Mouse (Mus musculus) stomach, postnatal 0 days (tissue): ENCODE data around the gene Fam168b. TPM values are rescaled to one million over a fixed set of nuclear protein-coding genes. Genes with fewer than 3 reads are reported as not detected.

Experiments used
- ATAC-seq: fragments of 200-750 bp; cut with Nextera tagmentation; 2 replicates; pipeline ENCODE4 v1.8.0; 2017; ENCODE audit not compliant: low FRiP score, low TSS enrichment
- DNase-seq: peaks from one replicate; pipeline ENCODE4 v3.0.0-alpha.2; 2016; ENCODE audit warnings: low spot score
- H3K27ac ChIP-seq: fragments of 300-500 bp; sonication (generic); replicated peaks from 2 replicates; pipeline ENCODE4 v1.5.1; 2014; ENCODE audit warnings: mild to moderate bottlenecking, control low read depth
- H3K27me3 ChIP-seq: fragments of 300-500 bp; sonication (generic); 2 replicates; pipeline ENCODE4 v1.6.1; 2014; ENCODE audit warnings: low read length; ENCODE audit not compliant: control insufficient read depth, insufficient read depth
- H3K36me3 ChIP-seq: fragments of 300-500 bp; sonication (generic); 2 replicates; pipeline ENCODE4 v1.6.1; 2014; ENCODE audit warnings: low read length, mixed read lengths; ENCODE audit not compliant: control insufficient read depth, insufficient read depth
- H3K4me1 ChIP-seq: fragments of 300-500 bp; sonication (generic); replicated peaks from 2 replicates; pipeline ENCODE4 v1.6.1; 2014; ENCODE audit warnings: antibody characterized with exemption; ENCODE audit not compliant: control insufficient read depth, insufficient read depth
- H3K4me2 ChIP-seq: fragments of 300-500 bp; sonication (generic); replicated peaks from 2 replicates; pipeline ENCODE4 v1.6.1; 2014; ENCODE audit warnings: low read depth, mild to moderate bottlenecking, control low read depth, moderate library complexity
- H3K4me3 ChIP-seq: fragments of 300-500 bp; sonication (generic); 2 replicates; pipeline ENCODE4 v1.5.1; 2014; ENCODE audit warnings: low read depth, low read length, control low read depth
- H3K9ac ChIP-seq: fragments of 300-500 bp; sonication (generic); 2 replicates; pipeline ENCODE4 v1.6.1; 2014; ENCODE audit warnings: mild to moderate bottlenecking, low read length, control low read depth, mixed read lengths
- H3K9me3 ChIP-seq: fragments of 300-500 bp; sonication (generic); 2 replicates; pipeline ENCODE4 v1.6.1; 2016; ENCODE audit warnings: low read length; ENCODE audit not compliant: control insufficient read depth
- CTCF ChIP-seq: IDR thresholded peaks from 2 replicates; pipeline ENCODE4 v1.5.1; 2016; ENCODE audit warnings: antibody characterized with exemption, low read depth, mild to moderate bottlenecking, moderate library complexity
- EP300 ChIP-seq: optimal IDR thresholded peaks from 2 replicates; pipeline ENCODE3; 2016; ENCODE audit warnings: antibody characterized with exemption
- WGBS: fragments of 180-500 bp; shearing (Covaris S2); extraction: QIAGEN DNeasy Blood & Tissue Kit; methylation state at CpG from one replicate; pipeline ENCODE4 v1.1.7; 2014; 5-methylcytosine and 5-hydroxymethylcytosine counted together
- polyA plus RNA-seq: library from polyadenylated mRNA; unstranded; fragments of >200 nt; fragmentation: Nextera tagmentation; extraction: Ambion mirVana; gene quantifications from 2 replicates; pipeline ENCODE4 v1.2.1, GENCODE M21; 2015

The Fam168b gene
- polyA plus RNA-seq, 1 experiment from 2014 or later: 21.4 TPM

- H3K9ac ChIP-seq: peak within 1 kb of the TSS; percentile 92
- peak within 1 kb of the TSS; percentile 93 for H3K27ac ChIP-seq
- H3K27me3 ChIP-seq: no peaks in the 10 kb centered on the region
- ATAC-seq (peak; percentile 88), DNase-seq (peak; percentile 92)
- H3K4me3 ChIP-seq: peak within 1 kb of the TSS; percentile 73
- no peaks in the 10 kb centered on the region for H3K9me3 ChIP-seq
- no peaks in the 10 kb centered on the region for H3K36me3 ChIP-seq
- TF ChIP-seq CTCF: no peak
- no peak for TF ChIP-seq EP300
- no peaks in the 10 kb centered on the region for H3K4me1 ChIP-seq
- peak within 1 kb of the TSS; percentile 93 for H3K4me2 ChIP-seq
- under 1% methylated on average over 38 of the region's 40 CpGs for WGBS
These were observed 7.0 kb upstream of the Fam168b start, which contains the start of gene Plekhb2 for GRCm38 (mm10) chr1:34849745-34850342. TSS of gene Plekhb2 (plus strand) at chr1:34849976.

- ATAC-seq (no peak), DNase-seq (no peak)
- Histone ChIP-seq H3K9me3 (no peaks in the 10 kb centered on the region), H3K36me3 (no peaks in the 10 kb centered on the region), H3K4me2 (no peak overlapping the region), H3K27me3 (no peaks in the 10 kb centered on the region), H3K9ac (no peak overlapping the region), H3K4me3 (no peak overlapping the region), H3K4me1 (no peaks in the 10 kb centered on the region), H3K27ac (no peak overlapping the region)
- WGBS: 85% methylated on average over 3 of the region's 3 CpGs
- no peak for TF ChIP-seq EP300
- TF ChIP-seq CTCF: no peak
These were observed 4.2 kb upstream of the Fam168b start for GRCm38 (mm10) chr1:34847070-34847469.

- Histone ChIP-seq H3K4me3 (peak overlapping the region; percentile 77), H3K27ac (peak overlapping the region; percentile 99), H3K9ac (peak overlapping the region; percentile 95), H3K27me3 (no peaks in the 10 kb centered on the region), H3K4me2 (peak overlapping the region; percentile 61), H3K4me1 (peaks cover 5% of the 10 kb centered on the region; the same call in 1 of the 2 replicates), H3K9me3 (no peaks in the 10 kb centered on the region), H3K36me3 (no peaks in the 10 kb centered on the region)
- ATAC-seq: peak; percentile 91
- WGBS: under 1% methylated on average over 35 of the region's 51 CpGs
- peak; percentile 80 for DNase-seq
- TF ChIP-seq CTCF: peak; percentile 21
- no peak for TF ChIP-seq EP300
These were observed 440 bp downstream of the Fam168b start for GRCm38 (mm10) chr1:34842389-34842861.

- no peak for TF ChIP-seq EP300
- TF ChIP-seq CTCF: no peak
- no peaks in the 10 kb centered on the region for H3K9me3 ChIP-seq
- under 1% methylated on average over 12 of the region's 12 CpGs for WGBS
- peak overlapping the region; percentile 95 for H3K9ac ChIP-seq
- H3K4me3 ChIP-seq: peak overlapping the region; percentile 77
- H3K4me1 ChIP-seq: peaks cover 5% of the 10 kb centered on the region; the same call in 1 of the 2 replicates
- H3K4me2 ChIP-seq: peak overlapping the region; percentile 61
- no peaks in the 10 kb centered on the region for H3K27me3 ChIP-seq
- no peaks in the 10 kb centered on the region for H3K36me3 ChIP-seq
- peak overlapping the region; percentile 99 for H3K27ac ChIP-seq
- no peak for DNase-seq
- no peak for ATAC-seq
These were observed 1.0 kb downstream of the Fam168b start for GRCm38 (mm10) chr1:34841709-34842388.

- Histone ChIP-seq H3K4me2 (no peak overlapping the region), H3K4me3 (no peak overlapping the region), H3K27ac (no peak overlapping the region; the same call in 1 of the 2 replicates), H3K27me3 (no peaks in the 10 kb centered on the region), H3K4me1 (peaks cover 5% of the 10 kb centered on the region; the same call in 1 of the 2 replicates), H3K36me3 (no peaks in the 10 kb centered on the region), H3K9me3 (no peaks in the 10 kb centered on the region), H3K9ac (no peak overlapping the region)
- TF ChIP-seq EP300 (no peak), CTCF (no peak)
- ATAC-seq: no peak
- 54% methylated on average over 12 of the region's 12 CpGs for WGBS
- DNase-seq: no peak
These were observed 3.6 kb downstream of the Fam168b start for GRCm38 (mm10) chr1:34839241-34839640.
